Mouse (Mus musculus) mouse embryonic stem cell (cell line): ENCODE data around the gene Pmm2.

Experiments used
- in situ Hi-C, 2 experiments: fragments of 300-500 bp; cut with MboI; formaldehyde crosslinking; loops; 1 replicate in 1 of 2; 3 replicates in 1 of 2; pipeline ENCODE4 v1.14.3; 2019 to 2020; ENCODE audit warnings: low sequenced_read_pairs in 2 of 2, low pct_unique_long_range_greater_than_20kb in 1 of 2, mixed read lengths in 1 of 2; ENCODE audit not compliant: unreplicated experiment in 1 of 2

The Pmm2 gene

GRCm38 (mm10) chr16:8637217-8638051 lies at the start of gene Pmm2, which contains the start of gene Tmem186:
Gene Pmm2, plus strand, starts transcription at chr16:8637674.
Gene Tmem186, minus strand, starts transcription at chr16:8637712.
- in situ Hi-C loops: no loop called here

GRCm38 (mm10) chr16:8595411-8595810 lies 42.1 kb upstream of the Pmm2 start:
- in situ Hi-C loops: no loop called here

GRCm38 (mm10) chr16:8596336-8596735 lies 41.1 kb upstream of the Pmm2 start:
- in situ Hi-C loops: no loop called here

- in situ Hi-C loops: no loop called here
These were observed 40.0 kb upstream of the Pmm2 start for GRCm38 (mm10) chr16:8597516-8597915.

GRCm38 (mm10) chr16:8603789-8604188 lies 33.7 kb upstream of the Pmm2 start:
- in situ Hi-C loops: no loop called here

- in situ Hi-C loops: no loop called here
These were observed 27.1 kb upstream of the Pmm2 start for GRCm38 (mm10) chr16:8610397-8610796.

- in situ Hi-C loops: no loop called here
These were observed 25.1 kb upstream of the Pmm2 start for GRCm38 (mm10) chr16:8612214-8613005.

GRCm38 (mm10) chr16:8613039-8613438 lies 24.4 kb upstream of the Pmm2 start:
- in situ Hi-C loops: no loop called here

GRCm38 (mm10) chr16:8613447-8613846 lies 24.0 kb upstream of the Pmm2 start:
- in situ Hi-C loops: no loop called here

GRCm38 (mm10) chr16:8619659-8620314 lies 17.7 kb upstream of the Pmm2 start:
- in situ Hi-C loops: no loop called here

GRCm38 (mm10) chr16:8620315-8621115 lies 17.0 kb upstream of the Pmm2 start:
- in situ Hi-C loops: no loop called here

GRCm38 (mm10) chr16:8630419-8630818 lies 7.1 kb upstream of the Pmm2 start:
- in situ Hi-C loops: no loop called here

GRCm38 (mm10) chr16:8631428-8631827 lies 6.0 kb upstream of the Pmm2 start:
- in situ Hi-C loops: no loop called here

- in situ Hi-C loops: no loop called here
These were observed 632 bp upstream of the Pmm2 start for GRCm38 (mm10) chr16:8636867-8637216.

GRCm38 (mm10) chr16:8638131-8638530 lies 657 bp downstream of the Pmm2 start:
- in situ Hi-C loops: no loop called here

GRCm38 (mm10) chr16:8639466-8640191 lies 2.2 kb downstream of the Pmm2 start:
- in situ Hi-C loops: no loop called here

GRCm38 (mm10) chr16:8643855-8644254 lies 6.4 kb downstream of the Pmm2 start:
- in situ Hi-C loops: no loop called here

GRCm38 (mm10) chr16:8645546-8645945 lies 8.1 kb downstream of the Pmm2 start:
- in situ Hi-C loops: no loop called here
